Mouse (Mus musculus) MEL (cell line): ENCODE measurements around the gene Adig. TPM values are rescaled to one million over a fixed set of nuclear protein-coding genes. Genes with fewer than 3 reads are reported as not detected.

Experiments used
- DNase-seq: peaks from one replicate; pipeline ENCODE4 v3.0.0; 2011; ENCODE audit warnings: low read depth, low spot score
- H3K27ac ChIP-seq: 2 replicates; pipeline ENCODE4 v1.5.1; 2012; ENCODE audit warnings: low read depth, mild to moderate bottlenecking, control low read depth, low read length, moderate library complexity; ENCODE audit not compliant: control insufficient read depth
- H3K27me3 ChIP-seq, 2 experiments: fragments of 150-350 bp in 1 of 2; sonication (generic) in 1 of 2; 2 replicates each; pipeline ENCODE4 v1.6.1; 2012; ENCODE audit warnings: low read length in 2 of 2, mild to moderate bottlenecking in 2 of 2, improper control_type of control experiment in 1 of 2, moderate library complexity in 1 of 2; ENCODE audit not compliant: insufficient read depth in 2 of 2, control insufficient read depth in 1 of 2
- H3K36me3 ChIP-seq, 2 experiments: 2 replicates each; pipeline ENCODE4 v1.6.1; 2012 to 2014; ENCODE audit warnings: low read length in 2 of 2, improper control_type of control experiment in 1 of 2, inconsistent platforms in 1 of 2, mild to moderate bottlenecking in 1 of 2; ENCODE audit not compliant: insufficient read depth in 2 of 2, control insufficient read depth in 1 of 2
- H3K4me1 ChIP-seq, 2 experiments: fragments of 150-350 bp in 1 of 2; sonication (generic) in 1 of 2; 2 replicates each; pipeline ENCODE4 v1.6.1; 2012; ENCODE audit warnings: low read length in 2 of 2, improper control_type of control experiment in 1 of 2, mild to moderate bottlenecking in 1 of 2; ENCODE audit not compliant: insufficient read depth in 2 of 2, control insufficient read depth in 1 of 2
- H3K4me3 ChIP-seq, 2 experiments: fragments of 150-350 bp in 1 of 2; sonication (generic) in 1 of 2; 2 replicates each; pipeline ENCODE4 v1.5.1; 2012; ENCODE audit warnings: low read depth in 2 of 2, low read length in 2 of 2, mild to moderate bottlenecking in 2 of 2, moderate library complexity in 2 of 2, control low read depth in 1 of 2, improper control_type of control experiment in 1 of 2; ENCODE audit not compliant: control insufficient read depth in 1 of 2, insufficient read depth in 1 of 2
- H3K79me2 ChIP-seq: 2 replicates; pipeline ENCODE4 v1.6.1; 2012; ENCODE audit warnings: mild to moderate bottlenecking, low read length, moderate library complexity; ENCODE audit not compliant: control insufficient read depth, poor library complexity, insufficient read depth
- H3K9ac ChIP-seq: 2 replicates; pipeline ENCODE4 v1.6.1; 2012; ENCODE audit warnings: low read depth, mild to moderate bottlenecking, control low read depth, low read length, moderate library complexity; ENCODE audit not compliant: control insufficient read depth, poor library complexity, severe bottlenecking
- H3K9me3 ChIP-seq: fragments of 150-350 bp; sonication (generic); replicated peaks from 2 replicates; pipeline ENCODE4 v1.6.1; 2012; ENCODE audit warnings: mild to moderate bottlenecking, low read length, improper control_type of control experiment, moderate library complexity; ENCODE audit not compliant: insufficient read depth
- CTCF ChIP-seq, 3 experiments: IDR thresholded peaks in 2 of 3; conservative IDR thresholded peaks in 1 of 3; 2 replicates each; pipeline ENCODE4 v1.5.1; 2011 to 2012; ENCODE audit warnings: low read length in 3 of 3, low read depth in 2 of 3, mild to moderate bottlenecking in 2 of 3, improper control_type of control experiment in 1 of 3, inconsistent platforms in 1 of 3, mixed read lengths in 1 of 3, moderate library complexity in 1 of 3; ENCODE audit not compliant: control insufficient read depth in 1 of 3, insufficient read depth in 1 of 3, poor library complexity in 1 of 3, severe bottlenecking in 1 of 3
- ETS1 ChIP-seq: IDR thresholded peaks from 2 replicates; pipeline ENCODE4 v1.6.1; 2012; ENCODE audit warnings: low read depth, mild to moderate bottlenecking, inconsistent platforms, low read length, improper control_type of control experiment, moderate library complexity
- GABPA ChIP-seq: IDR thresholded peaks from 2 replicates; pipeline ENCODE4 v1.6.1; 2012; ENCODE audit warnings: low read depth, mild to moderate bottlenecking, inconsistent platforms, low read length, improper control_type of control experiment, moderate library complexity
- GATA1 ChIP-seq: IDR thresholded peaks from 2 replicates; pipeline ENCODE4 v1.6.1; 2011; ENCODE audit warnings: low read depth, low read length, improper control_type of control experiment
- HCFC1 ChIP-seq: IDR thresholded peaks from 2 replicates; pipeline ENCODE4 v1.6.1; 2012; ENCODE audit warnings: low read depth, mild to moderate bottlenecking, inconsistent platforms, low read length, improper control_type of control experiment, moderate library complexity
- JUND ChIP-seq: IDR thresholded peaks from 2 replicates; pipeline ENCODE4 v1.6.1; 2011; ENCODE audit warnings: low read depth, mild to moderate bottlenecking, improper control_type of control experiment, low read length
- KAT2A ChIP-seq: conservative IDR thresholded peaks from 2 replicates; pipeline ENCODE4 v1.6.1; 2012; ENCODE audit warnings: low read depth, low read length, improper control_type of control experiment, inconsistent platforms
- MAZ ChIP-seq: IDR thresholded peaks from 2 replicates; pipeline ENCODE4 v1.6.1; 2012; ENCODE audit warnings: low read depth, mild to moderate bottlenecking, inconsistent platforms, low read length, improper control_type of control experiment
- MEF2A ChIP-seq: IDR thresholded peaks from 2 replicates; pipeline ENCODE4 v1.6.1; 2014; ENCODE audit warnings: low read depth, mild to moderate bottlenecking, inconsistent platforms, low read length, improper control_type of control experiment; ENCODE audit not compliant: poor library complexity, insufficient replicate concordance, severe bottlenecking; ENCODE audit errors: extremely low read depth
- MYB ChIP-seq: IDR thresholded peaks from 2 replicates; pipeline ENCODE4 v1.6.1; 2011; ENCODE audit warnings: mild to moderate bottlenecking, low read depth, low read length, improper control_type of control experiment
- MYC ChIP-seq: IDR thresholded peaks from 2 replicates; pipeline ENCODE4 v1.6.1; 2011; ENCODE audit warnings: low read depth, mild to moderate bottlenecking, low read length, improper control_type of control experiment, moderate library complexity
- NELFE ChIP-seq: IDR thresholded peaks from 2 replicates; pipeline ENCODE4 v1.6.1; 2011; ENCODE audit warnings: low read depth, low read length, improper control_type of control experiment
- NRF1 ChIP-seq: IDR thresholded peaks from 2 replicates; pipeline ENCODE4 v1.6.1; 2014; ENCODE audit warnings: low read depth, mild to moderate bottlenecking, inconsistent platforms, low read length, improper control_type of control experiment, moderate library complexity; ENCODE audit not compliant: poor library complexity, insufficient read depth, severe bottlenecking
- POLR2A ChIP-seq, 2 experiments: IDR thresholded peaks; 2 replicates each; pipeline ENCODE4 v1.6.1; 2011 to 2012; ENCODE audit warnings: low read length in 2 of 2, mild to moderate bottlenecking in 2 of 2, control low read depth in 1 of 2, improper control_type of control experiment in 1 of 2, low read depth in 1 of 2, moderate library complexity in 1 of 2; ENCODE audit not compliant: control insufficient read depth in 1 of 2, insufficient read depth in 1 of 2, poor library complexity in 1 of 2
- POLR2AphosphoS2 ChIP-seq: IDR thresholded peaks from 2 replicates; pipeline ENCODE4 v1.6.1; 2011; ENCODE audit warnings: low read length, improper control_type of control experiment
- POLR2AphosphoS5 ChIP-seq: IDR thresholded peaks from 2 replicates; pipeline ENCODE4 v1.6.1; 2012; ENCODE audit warnings: low read depth, borderline replicate concordance, mild to moderate bottlenecking, inconsistent platforms, low read length, moderate library complexity, mixed read lengths
- SMC3 ChIP-seq: IDR thresholded peaks from 2 replicates; pipeline ENCODE4 v1.6.1; 2011; ENCODE audit warnings: low read depth, low read length, improper control_type of control experiment
- TBP ChIP-seq: IDR thresholded peaks from 2 replicates; pipeline ENCODE4 v1.8.0; 2011; ENCODE audit warnings: low read depth, low read length, improper control_type of control experiment
- TCF12 ChIP-seq: IDR thresholded peaks from 2 replicates; pipeline ENCODE4 v1.6.1; 2014; ENCODE audit warnings: low read depth, mild to moderate bottlenecking, inconsistent platforms, low read length, improper control_type of control experiment, moderate library complexity
- ZC3H11A ChIP-seq: IDR thresholded peaks from 2 replicates; pipeline ENCODE4 v1.6.1; 2012; ENCODE audit warnings: low read depth, mild to moderate bottlenecking, inconsistent platforms, low read length, improper control_type of control experiment
- ZNF384 ChIP-seq: IDR thresholded peaks from 2 replicates; pipeline ENCODE4 v1.6.1; 2012; ENCODE audit warnings: low read depth, mild to moderate bottlenecking, inconsistent platforms, low read length, improper control_type of control experiment
- polyA plus RNA-seq, 2 experiments: library from polyadenylated mRNA; stranded (reverse) in 1 of 2; unstranded in 1 of 2; fragments of >175 nt in 1 of 2; fragments of >200 nt in 1 of 2; gene quantifications; 2 replicates each; pipeline versions ENCODE4 v1.2.1 to v1.2.4; 2012; ENCODE audit warnings: low replicate concordance in 2 of 2, low read depth in 1 of 2; ENCODE audit not compliant: insufficient read length in 2 of 2, insufficient read depth in 1 of 2, missing spikeins in 1 of 2
- total RNA-seq: library from RNA; depleted of rRNA; stranded (reverse); fragments of 300-350 nt; gene quantifications from 2 replicates; pipeline ENCODE4 v1.2.3, GENCODE M21; 2012

Gene Adig
- total and polyA plus RNA-seq, 3 experiments = not detected

- Histone ChIP-seq H3K9me3 (no peaks in the 10 kb centered on the region), H3K27me3 (no peaks in the 10 kb centered on the region), H3K36me3 (no peaks in the 10 kb centered on the region), H3K27ac (no peak overlapping the region), H3K4me3 (no peak overlapping the region), H3K79me2 (no peaks in the 10 kb centered on the region), H3K4me1 (no peaks in the 10 kb centered on the region), H3K9ac (no peak overlapping the region)
- no peak for DNase-seq
- TF ChIP-seq GABPA (no peak), JUND (no peak), HCFC1 (no peak), POLR2AphosphoS2 (no peak), CTCF (IDR thresholded peaks at IDR 0.05 in 2 of 3, conservative IDR thresholded peaks at IDR 0.05 in 1 of 3; ENCODE audit: control insufficient read depth in 1 of 3, insufficient read depth in 1 of 3, low read depth in 2 of 3, low read length in 3 of 3, poor library complexity in 1 of 3, severe bottlenecking in 1 of 3) (no peak), NRF1 (no peak), TCF12 (no peak), ZC3H11A (no peak), TBP (no peak), KAT2A (no peak), NELFE (no peak), POLR2A (IDR thresholded peaks at IDR 0.05; ENCODE audit: control insufficient read depth in 1 of 2, insufficient read depth in 1 of 2, low read depth in 1 of 2, low read length in 2 of 2, poor library complexity in 1 of 2) (no peak)
Measured at GRCm38 (mm10) chr2:158513821-158514336, 11.5 kb downstream of the Adig start.

GRCm38 (mm10) chr2:158518583-158518982, 16.2 kb downstream of the Adig start:
- Histone ChIP-seq H3K4me1 (no peaks in the 10 kb centered on the region), H3K27ac (no peak overlapping the region), H3K27me3 (no peaks in the 10 kb centered on the region), H3K9me3 (no peaks in the 10 kb centered on the region), H3K79me2 (no peaks in the 10 kb centered on the region), H3K4me3 (no peak overlapping the region), H3K9ac (no peak overlapping the region), H3K36me3 (no peaks in the 10 kb centered on the region)
- no peak for DNase-seq
- no peak for TF ChIP-seq JUND
- TF ChIP-seq MYB = no peak
- no peak for TF ChIP-seq NRF1
- no peak for TF ChIP-seq MYC
- no peak for TF ChIP-seq ZC3H11A
- no peak for TF ChIP-seq POLR2AphosphoS5

DNA sequence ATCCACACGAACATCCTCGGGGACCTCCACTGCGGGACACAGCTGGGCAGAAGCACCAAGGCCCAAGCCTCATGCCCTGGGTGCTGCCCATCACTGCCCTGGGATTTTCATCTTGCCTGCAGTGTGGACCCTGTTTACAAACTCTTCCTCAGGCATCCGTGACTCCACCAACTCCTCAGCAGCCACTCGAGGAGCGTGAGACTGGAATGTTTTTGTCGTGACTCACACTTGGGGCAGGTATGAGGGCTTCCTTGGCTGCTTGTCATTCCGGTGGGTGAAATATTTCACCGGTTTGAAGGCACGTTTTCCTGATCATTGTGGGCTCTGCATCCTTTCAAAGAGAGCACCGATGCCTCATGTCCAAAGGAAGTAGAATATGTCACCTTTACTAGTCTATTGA, 16.7 kb downstream of the Adig start:
- Histone ChIP-seq H3K27me3 (no peaks in the 10 kb centered on the region), H3K27ac (no peak overlapping the region), H3K36me3 (no peaks in the 10 kb centered on the region), H3K4me3 (no peak overlapping the region)
- TF ChIP-seq ZNF384 (no peak), MYC (no peak), MAZ (no peak), SMC3 (no peak), JUND (no peak), ZC3H11A (no peak), MEF2A (no peak), ETS1 (no peak), GATA1 (no peak)
- TF ChIP-seq, all 39 proteins: peak for 0
- Histone ChIP-seq H3K4me1 (no peaks in the 10 kb centered on the region), H3K9ac (no peak overlapping the region), H3K79me2 (no peaks in the 10 kb centered on the region), H3K9me3 (no peaks in the 10 kb centered on the region)
- no peak for DNase-seq
